Mouse (Mus musculus): ENCODE measurements around the gene Dbt.

- TF ChIP-seq GATA1 (IDR thresholded peaks at IDR 0.05; ENCODE audit: borderline replicate concordance, low read length) (no peak), FLI1 (IDR thresholded peaks at IDR 0.05; ENCODE audit: low read length) (no peak)
Measured at GRCm38 (mm10) chr3:116482724-116483123, 30.1 kb upstream of the Dbt start.

Data from megakaryocyte, embryonic 14.5 days (primary cell).